Mouse (Mus musculus) induced T-regulatory cell, adult 2 months (primary cell): ENCODE measurements at regions not wholly inside any gene's neighbourhood (a gene's known extent, or its start where the extent isn't known, plus 50 kb on each side); places are given as distances from the start of the nearest gene placed in this dataset.

Source experiments
- DNase-seq: peaks from one replicate; pipeline ENCODE4 v3.0.0-alpha.2; 2012; ENCODE audit warnings: low read depth

GRCm38 (mm10) chr10:57322717-57323424, 163.3 kb upstream of the Hsf2 start:
- no peak for DNase-seq

- no peak for DNase-seq
Measured at GRCm38 (mm10) chr10:57324226-57324625, 162.0 kb upstream of the Hsf2 start.

- DNase-seq = peak; percentile 7
Measured at GRCm38 (mm10) chr10:57362781-57363180, 123.4 kb upstream of the Hsf2 start.
